Mouse (Mus musculus): ENCODE results near the gene Pkn1. TPM values are rescaled to one million over a fixed set of nuclear protein-coding genes. Genes with fewer than 3 reads are reported as not detected.

Gene Pkn1
- polyA plus RNA-seq, 1 experiment from 2014 or later, result 35.1 TPM

GRCm38 (mm10) chr8:83674497-83674896 is 24.5 kb downstream of the Pkn1 start:
- H3K36me3 ChIP-seq, result peaks cover 72% of the 10 kb centered on the region
- no peak overlapping the region for H3K27ac ChIP-seq
- WGBS, result 90% methylated on average over 5 of the region's 5 CpGs

GRCm38 (mm10) chr8:83672936-83673335 is 26.0 kb downstream of the Pkn1 start:
- Histone ChIP-seq H3K4me2 (replicated peaks) (no peak overlapping the region), H3K27me3 (peaks cover under 1% of the 10 kb centered on the region), H3K9ac (no peak overlapping the region), H3K27ac (no peak overlapping the region), H3K4me1 (peaks cover 4% of the 10 kb centered on the region), H3K4me3 (no peak overlapping the region), H3K36me3 (peaks cover 62% of the 10 kb centered on the region), H3K9me3 (no peaks in the 10 kb centered on the region)
- 52% methylated on average over 5 of the region's 5 CpGs for WGBS
- no peak for ATAC-seq (ENCODE audit: insufficient number of reproducible peaks, insufficient read depth, low FRiP score, low TSS enrichment)

More at GRCm38 (mm10) chr8:83674497-83674896, 24.5 kb downstream of the Pkn1 start:
- Histone ChIP-seq H3K4me1 (no peaks in the 10 kb centered on the region; the same call in 1 of the 2 replicates), H3K9ac (no peak overlapping the region), H3K4me2 (replicated peaks) (no peak overlapping the region), H3K27me3 (no peaks in the 10 kb centered on the region), H3K4me3 (no peak overlapping the region), H3K9me3 (no peaks in the 10 kb centered on the region)
- no peak for ATAC-seq (ENCODE audit: insufficient number of reproducible peaks, insufficient read depth, low FRiP score, low TSS enrichment)

GRCm38 (mm10) chr8:83669013-83669412 is 30.0 kb downstream of the Pkn1 start:
- WGBS, result 70% methylated on average over 16 of the region's 16 CpGs
- Histone ChIP-seq H3K4me2 (replicated peaks) (no peak overlapping the region), H3K4me3 (peak overlapping the region; percentile 31; the same call in 1 of the 2 replicates), H3K9me3 (no peaks in the 10 kb centered on the region), H3K36me3 (peaks cover 52% of the 10 kb centered on the region), H3K9ac (no peak overlapping the region), H3K4me1 (peaks cover 40% of the 10 kb centered on the region), H3K27ac (no peak overlapping the region), H3K27me3 (peaks cover 11% of the 10 kb centered on the region)
- ATAC-seq (ENCODE audit: insufficient number of reproducible peaks, insufficient read depth, low FRiP score, low TSS enrichment), result no peak

DNA sequence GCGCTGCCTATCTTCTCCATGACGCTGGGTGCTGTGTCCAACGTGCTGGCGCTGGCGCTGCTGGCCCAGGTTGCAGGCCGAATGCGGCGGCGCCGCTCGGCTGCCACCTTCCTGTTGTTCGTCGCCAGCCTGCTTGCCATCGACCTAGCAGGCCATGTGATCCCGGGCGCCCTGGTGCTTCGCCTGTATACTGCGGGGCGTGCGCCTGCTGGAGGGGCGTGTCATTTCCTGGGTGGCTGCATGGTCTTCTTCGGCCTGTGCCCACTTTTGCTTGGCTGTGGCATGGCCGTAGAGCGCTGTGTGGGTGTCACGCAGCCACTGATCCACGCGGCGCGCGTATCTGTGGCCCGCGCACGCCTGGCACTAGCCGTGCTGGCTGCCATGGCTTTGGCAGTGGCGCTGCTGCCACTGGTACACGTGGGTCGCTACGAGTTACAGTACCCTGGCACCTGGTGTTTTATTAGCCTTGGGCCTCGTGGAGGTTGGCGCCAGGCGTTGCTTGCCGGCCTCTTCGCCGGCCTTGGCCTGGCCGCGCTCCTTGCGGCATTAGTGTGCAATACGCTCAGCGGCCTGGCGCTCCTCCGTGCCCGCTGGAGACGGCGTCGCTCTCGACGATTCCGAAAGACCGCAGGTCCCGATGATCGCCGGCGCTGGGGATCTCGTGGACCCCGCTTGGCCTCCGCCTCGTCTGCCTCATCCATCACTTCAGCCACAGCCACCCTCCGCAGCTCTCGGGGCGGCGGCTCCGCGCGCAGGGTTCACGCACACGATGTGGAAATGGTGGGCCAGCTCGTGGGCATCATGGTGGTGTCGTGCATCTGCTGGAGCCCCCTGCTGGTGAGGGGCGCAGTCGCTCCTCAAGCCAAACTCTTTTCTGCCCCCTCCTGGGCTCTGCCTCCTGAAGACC is 30.7 kb downstream of the Pkn1 start:
- H3K27me3 ChIP-seq, result peaks cover 11% of the 10 kb centered on the region
- H3K4me2 ChIP-seq (replicated peaks), result peak overlapping the region; percentile 55
- peak overlapping the region; percentile 51 for H3K9ac ChIP-seq
- H3K4me3 ChIP-seq, result peak overlapping the region; percentile 31
- H3K4me1 ChIP-seq, result peaks cover 40% of the 10 kb centered on the region
- WGBS, result 27% methylated on average over 80 of the region's 80 CpGs
- ATAC-seq (ENCODE audit: insufficient number of reproducible peaks, insufficient read depth, low FRiP score, low TSS enrichment), result 0 out of 2 replicates have a peak, but pooled peaks have one; percentile 32
- peaks cover 50% of the 10 kb centered on the region for H3K36me3 ChIP-seq
- no peak overlapping the region for H3K27ac ChIP-seq
- no peaks in the 10 kb centered on the region for H3K9me3 ChIP-seq

DNA sequence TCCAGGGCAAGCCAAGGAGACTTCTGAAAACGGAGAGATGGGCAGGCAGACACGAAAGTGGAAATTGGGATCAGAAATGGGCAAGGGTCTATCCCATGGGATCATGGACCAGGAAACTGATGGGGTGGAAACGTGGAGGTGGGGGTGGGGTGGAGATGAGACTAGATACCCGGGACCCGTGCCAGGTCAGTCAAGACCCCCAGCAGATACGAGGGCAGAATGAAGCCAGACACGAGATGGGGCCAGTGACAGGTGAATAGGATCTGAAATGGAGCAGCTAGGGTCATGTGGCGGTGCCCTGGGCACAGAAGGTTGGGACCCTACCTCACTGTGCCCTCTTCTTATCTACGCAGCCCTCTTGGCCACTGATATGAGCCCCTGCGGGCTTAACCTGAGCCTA is 31.5 kb downstream of the Pkn1 start:
- H3K27me3 ChIP-seq, result peaks cover 11% of the 10 kb centered on the region
- no peak overlapping the region for H3K9ac ChIP-seq
- H3K9me3 ChIP-seq, result no peaks in the 10 kb centered on the region
- whole genome bisulfite sequencing, result 85% methylated on average over 10 of the region's 10 CpGs
- ATAC-seq (ENCODE audit: insufficient number of reproducible peaks, insufficient read depth, low FRiP score, low TSS enrichment), result no peak
- H3K4me3 ChIP-seq, result peak overlapping the region; percentile 31; the same call in 1 of the 2 replicates
- peaks cover 42% of the 10 kb centered on the region for H3K4me1 ChIP-seq
- no peak overlapping the region for H3K27ac ChIP-seq
- H3K4me2 ChIP-seq (replicated peaks), result peak overlapping the region; percentile 55; the same call in 1 of the 2 replicates
- H3K36me3 ChIP-seq, result peaks cover 42% of the 10 kb centered on the region

GRCm38 (mm10) chr8:83666866-83667234 is 32.1 kb downstream of the Pkn1 start:
- WGBS, result 89% methylated on average over 3 of the region's 3 CpGs
- Histone ChIP-seq H3K36me3 (peaks cover 36% of the 10 kb centered on the region), H3K9me3 (no peaks in the 10 kb centered on the region), H3K4me3 (no peak overlapping the region), H3K4me2 (replicated peaks) (peak overlapping the region; percentile 11; the same call in 1 of the 2 replicates), H3K27ac (peak overlapping the region; percentile 81), H3K27me3 (peaks cover 11% of the 10 kb centered on the region), H3K4me1 (peaks cover 48% of the 10 kb centered on the region), H3K9ac (peak overlapping the region; percentile 28; the same call in 1 of the 2 replicates)
- no peak for ATAC-seq (ENCODE audit: insufficient number of reproducible peaks, insufficient read depth, low FRiP score, low TSS enrichment)

DNA sequence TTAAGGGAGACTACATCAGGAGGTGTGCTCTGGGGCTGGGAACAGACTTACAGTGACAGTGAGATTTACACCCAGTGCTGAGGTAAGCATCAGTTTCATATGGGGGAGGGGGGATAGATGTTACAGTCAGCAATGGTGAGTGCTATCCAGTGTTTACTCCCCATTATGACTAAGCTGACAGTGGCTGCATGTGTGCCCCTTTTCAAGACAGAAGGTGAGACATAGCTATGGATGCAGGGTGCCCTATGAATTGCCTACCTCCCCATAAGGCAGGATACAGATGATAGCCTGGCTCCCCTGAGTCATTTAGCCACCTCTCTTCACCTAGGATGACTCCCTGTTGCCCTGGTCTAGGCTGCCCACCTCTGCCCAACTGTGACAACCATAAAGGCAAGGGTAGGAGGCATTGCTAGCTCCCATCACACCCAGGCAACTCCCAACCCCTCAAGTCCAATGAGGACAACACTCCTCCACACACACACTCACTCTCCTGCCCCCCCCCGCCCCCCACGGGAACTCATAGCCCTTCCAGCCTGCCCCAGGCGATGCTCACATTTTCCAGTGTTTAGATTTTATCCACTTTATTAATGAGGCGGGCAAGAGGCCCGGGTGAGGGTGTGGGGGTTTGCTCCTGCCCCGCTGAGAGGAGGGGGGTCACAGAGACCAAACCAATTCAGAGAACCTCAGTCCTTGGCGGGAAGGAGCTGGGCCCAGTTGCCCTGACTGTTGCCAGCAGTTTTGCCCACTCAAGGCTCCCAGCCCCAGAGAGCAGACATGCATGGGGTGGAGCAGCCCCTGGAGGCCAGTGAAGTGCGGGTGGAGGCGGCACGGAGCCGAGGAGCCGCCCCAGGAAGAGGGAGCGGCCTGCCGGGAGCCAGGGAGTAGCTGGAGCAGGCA is 32.8 kb downstream of the Pkn1 start, which contains the start of gene Ptger1:
Gene Ptger1, plus strand, starts transcription at position 710 of the 897 bp plus-strand sequence.
- Histone ChIP-seq H3K4me1 (peaks cover 55% of the 10 kb centered on the region), H3K9me3 (no peaks in the 10 kb centered on the region), H3K27me3 (peaks cover 11% of the 10 kb centered on the region), H3K4me2 (replicated peaks) (peak within 1 kb of the TSS; percentile 11; the same call in 1 of the 2 replicates), H3K4me3 (no peak within 1 kb of the TSS), H3K36me3 (peaks cover 29% of the 10 kb centered on the region), H3K27ac (peak within 1 kb of the TSS; percentile 83), H3K9ac (peak within 1 kb of the TSS; percentile 28; the same call in 1 of the 2 replicates)
- ATAC-seq (ENCODE audit: insufficient number of reproducible peaks, insufficient read depth, low FRiP score, low TSS enrichment), result no peak
- 30% methylated on average over 14 of the region's 14 CpGs for WGBS

GRCm38 (mm10) chr8:83664931-83665625 is 33.9 kb downstream of the Pkn1 start:
- H3K4me3 ChIP-seq, result no peak overlapping the region
- peaks cover 11% of the 10 kb centered on the region for H3K27me3 ChIP-seq
- no peak overlapping the region for H3K9ac ChIP-seq
- peak overlapping the region; percentile 83 for H3K27ac ChIP-seq
- H3K4me2 ChIP-seq (replicated peaks), result no peak overlapping the region
- WGBS, result 24% methylated on average over 2 of the region's 2 CpGs
- H3K9me3 ChIP-seq, result no peaks in the 10 kb centered on the region
- H3K36me3 ChIP-seq, result peaks cover 19% of the 10 kb centered on the region
- ATAC-seq (ENCODE audit: insufficient number of reproducible peaks, insufficient read depth, low FRiP score, low TSS enrichment), result no peak
- H3K4me1 ChIP-seq, result peaks cover 66% of the 10 kb centered on the region

GRCm38 (mm10) chr8:83664096-83664495 is 34.9 kb downstream of the Pkn1 start:
- H3K4me2 ChIP-seq (replicated peaks), result no peak overlapping the region
- WGBS, result 84% methylated on average over 13 of the region's 13 CpGs
- H3K27me3 ChIP-seq, result peaks cover 11% of the 10 kb centered on the region
- no peak for ATAC-seq (ENCODE audit: insufficient number of reproducible peaks, insufficient read depth, low FRiP score, low TSS enrichment)
- H3K36me3 ChIP-seq, result peaks cover 9% of the 10 kb centered on the region; the same call in 1 of the 2 replicates
- H3K9ac ChIP-seq, result no peak overlapping the region
- no peaks in the 10 kb centered on the region for H3K9me3 ChIP-seq
- peak overlapping the region; percentile 83 for H3K27ac ChIP-seq
- H3K4me3 ChIP-seq, result no peak overlapping the region
- peaks cover 70% of the 10 kb centered on the region for H3K4me1 ChIP-seq

- Histone ChIP-seq H3K36me3 (peaks cover 17% of the 10 kb centered on the region), H3K27me3 (peaks cover 5% of the 10 kb centered on the region), H3K4me1 (peaks cover 62% of the 10 kb centered on the region), H3K4me3 (no peak overlapping the region), H3K27ac (peak overlapping the region; percentile 61), H3K9me3 (no peaks in the 10 kb centered on the region), H3K4me2 (replicated peaks) (no peak overlapping the region), H3K9ac (no peak overlapping the region)
- no peak for ATAC-seq (ENCODE audit: insufficient number of reproducible peaks, insufficient read depth, low FRiP score, low TSS enrichment)
- 3% methylated on average over 4 of the region's 4 CpGs for WGBS
Observed at GRCm38 (mm10) chr8:83662421-83662826, 36.6 kb downstream of the Pkn1 start.

All from embryonic facial prominence, embryonic 12.5 days (tissue).